Mouse (Mus musculus) intestine, embryonic 14.5 days (tissue): ENCODE data around the gene Arrdc5. TPM values are rescaled to one million over a fixed set of nuclear protein-coding genes. Genes with fewer than 3 reads are reported as not detected.
A peak's percentile ranks its signal among the peaks of the same experiment; 100 is the strongest.
"Not testable (repeated sequence)": the region's sequence is repeated elsewhere in the genome, so short reads cannot be mapped to it uniquely, and the experiment has no call there.

Source experiments
- ATAC-seq: fragments of 200-750 bp; cut with Nextera tagmentation; replicated peaks from 2 replicates; pipeline ENCODE4 v1.8.0; 2017; ENCODE audit warnings: low read depth, moderate number of reproducible peaks, moderate TSS enrichment, moderate library complexity; ENCODE audit not compliant: low FRiP score, low TSS enrichment
- DNase-seq: peaks from one replicate; pipeline ENCODE4 v3.0.0-alpha.2; 2018; ENCODE audit warnings: low spot score
- H3K27ac ChIP-seq: fragments of 300-500 bp; sonication (generic); 2 replicates; pipeline ENCODE4 v1.5.1; 2014; ENCODE audit warnings: low read depth, mild to moderate bottlenecking, control low read depth
- H3K27me3 ChIP-seq: fragments of 300-500 bp; sonication (generic); replicated peaks from 2 replicates; pipeline ENCODE4 v1.6.1; 2014; ENCODE audit warnings: low read length, control low read depth; ENCODE audit not compliant: control insufficient read depth, insufficient read depth
- H3K36me3 ChIP-seq: fragments of 300-500 bp; sonication (generic); 2 replicates; pipeline ENCODE4 v1.6.1; 2014; ENCODE audit warnings: low read length, control low read depth; ENCODE audit not compliant: control insufficient read depth, insufficient read depth
- H3K4me1 ChIP-seq: fragments of 300-500 bp; sonication (generic); replicated peaks from 2 replicates; pipeline ENCODE4 v1.6.1; 2014; ENCODE audit warnings: low read length, control low read depth, mixed read lengths; ENCODE audit not compliant: control insufficient read depth, insufficient read depth
- H3K4me2 ChIP-seq: fragments of 300-500 bp; sonication (generic); 2 replicates; pipeline ENCODE4 v1.6.1; 2014; ENCODE audit warnings: low read length
- H3K4me3 ChIP-seq: fragments of 300-500 bp; sonication (generic); 2 replicates; pipeline ENCODE4 v1.5.1; 2014; ENCODE audit warnings: low read depth, low read length, control low read depth, mixed read lengths
- H3K9ac ChIP-seq: fragments of 300-500 bp; sonication (generic); 2 replicates; pipeline ENCODE4 v1.6.1; 2014; ENCODE audit warnings: mild to moderate bottlenecking, low read length
- H3K9me3 ChIP-seq: fragments of 300-500 bp; sonication (generic); 2 replicates; pipeline ENCODE4 v1.6.1; 2016; ENCODE audit warnings: low read length, control low read depth; ENCODE audit not compliant: control insufficient read depth
- WGBS: fragments of 180-500 bp; shearing (Covaris S2); extraction: QIAGEN DNeasy Blood & Tissue Kit; methylation state at CpG from one replicate; pipeline ENCODE4 v1.1.7; 2014; 5-methylcytosine and 5-hydroxymethylcytosine counted together
- polyA plus RNA-seq: library from polyadenylated mRNA; unstranded; fragments of >200 nt; fragmentation: Nextera tagmentation; extraction: Ambion mirVana; gene quantifications from 2 replicates; pipeline ENCODE4 v1.2.1, GENCODE M21; 2014

Gene Arrdc5
- polyA plus RNA-seq, 1 experiment from 2014 or later, result not detected

DNA sequence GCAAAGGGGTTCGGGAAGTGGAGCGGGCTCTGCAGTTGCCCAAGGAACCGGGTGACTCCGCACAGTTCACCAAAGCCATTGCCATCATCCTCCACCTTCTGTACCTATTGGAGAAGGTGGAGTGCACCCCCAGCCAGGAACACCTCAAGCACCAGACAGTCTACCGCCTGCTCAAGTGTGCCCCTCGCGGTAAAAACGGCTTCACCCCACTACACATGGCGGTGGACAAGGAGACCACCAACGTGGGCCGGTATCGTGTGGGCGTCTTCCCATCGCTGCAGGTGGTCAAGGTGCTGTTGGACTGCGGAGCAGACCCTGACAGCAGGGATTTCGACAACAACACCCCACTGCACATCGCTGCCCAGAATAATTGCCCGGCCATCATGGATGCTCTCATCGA lies 41.8 kb downstream of the Arrdc5 start:
- Histone ChIP-seq H3K4me1 (peaks cover 14% of the 10 kb centered on the region), H3K36me3 (peaks cover 47% of the 10 kb centered on the region)
- WGBS, result 94% methylated on average over 19 of the region's 19 CpGs
- not testable (repeated sequence) for H3K27me3 ChIP-seq, H3K27ac ChIP-seq, H3K4me2 ChIP-seq, H3K9ac ChIP-seq, H3K9me3 ChIP-seq, DNase-seq, ATAC-seq, H3K4me3 ChIP-seq

DNA sequence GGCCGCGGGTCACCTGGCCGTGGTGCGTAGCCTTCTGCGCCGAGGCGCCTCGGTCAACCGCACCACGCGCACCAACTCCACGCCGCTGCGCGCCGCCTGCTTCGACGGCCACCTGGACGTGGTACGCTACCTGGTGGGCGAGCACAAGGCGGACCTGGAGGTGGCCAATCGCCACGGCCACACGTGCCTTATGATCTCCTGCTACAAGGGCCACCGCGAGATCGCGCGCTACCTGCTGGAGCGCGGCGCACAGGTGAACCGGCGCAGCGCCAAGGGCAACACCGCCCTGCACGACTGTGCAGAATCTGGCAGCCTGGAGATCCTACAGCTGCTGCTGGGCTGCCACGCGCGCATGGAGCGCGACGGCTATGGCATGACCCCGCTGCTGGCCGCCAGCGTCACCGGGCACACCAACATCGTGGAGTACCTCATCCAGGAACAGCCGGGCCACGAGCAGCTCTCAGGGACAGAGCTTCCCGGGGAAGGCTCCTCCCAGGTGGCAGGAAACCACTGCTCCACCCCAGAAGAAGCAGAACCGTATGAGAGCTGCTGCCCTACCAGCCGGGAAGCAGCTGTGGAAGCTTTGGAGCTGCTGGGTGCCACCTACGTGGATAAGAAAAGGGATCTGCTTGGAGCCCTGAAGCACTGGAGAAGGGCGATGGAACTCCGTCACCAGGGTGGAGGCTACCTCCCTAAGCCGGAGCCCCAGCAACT lies 42.7 kb downstream of the Arrdc5 start:
- H3K4me2 ChIP-seq, result peak overlapping the region; percentile 87
- no peak for ATAC-seq
- peak overlapping the region; percentile 74 for H3K4me3 ChIP-seq
- peaks cover 41% of the 10 kb centered on the region for H3K36me3 ChIP-seq
- H3K27me3 ChIP-seq, result no peaks in the 10 kb centered on the region
- 9% methylated on average over 55 of the region's 58 CpGs for WGBS
- no peak overlapping the region for H3K27ac ChIP-seq
- DNase-seq, result no peak
- peaks cover 14% of the 10 kb centered on the region for H3K4me1 ChIP-seq
- peak overlapping the region; percentile 53 for H3K9ac ChIP-seq
- no peaks in the 10 kb centered on the region for H3K9me3 ChIP-seq

DNA sequence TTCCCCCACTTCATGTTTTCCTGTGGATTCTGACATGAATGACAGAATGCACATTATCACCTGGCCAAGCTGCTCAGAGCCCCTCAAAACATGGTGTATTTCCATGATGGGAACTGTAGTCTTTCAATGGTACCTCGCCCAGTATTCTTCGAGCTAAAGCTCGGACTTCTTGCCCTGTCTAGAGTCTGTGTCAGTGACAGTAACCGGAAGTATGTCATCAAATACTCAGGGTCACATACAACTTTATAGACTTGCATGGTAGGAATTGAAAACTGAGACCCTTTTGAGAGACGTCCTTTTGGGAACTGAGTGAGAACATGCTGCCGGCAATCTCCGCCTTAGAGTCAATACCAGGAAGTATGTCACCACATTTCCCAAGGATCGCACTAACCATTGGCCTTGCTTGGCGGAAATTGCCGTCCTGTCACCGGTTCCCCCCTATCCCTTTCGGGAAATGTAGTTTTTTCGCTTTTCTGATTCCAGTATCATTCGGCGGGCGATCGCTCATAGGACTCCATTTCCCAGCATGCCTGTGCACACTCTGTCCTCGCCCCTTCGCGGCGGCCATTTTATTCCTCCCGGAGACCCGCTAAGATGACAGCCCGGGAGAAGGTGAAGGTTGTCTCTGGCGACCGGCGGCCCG lies 43.7 kb downstream of the Arrdc5 start, which contains the start of gene Fem1a:
Gene Fem1a (plus strand): TSS at position 572 of the 643 bp plus-strand sequence.
- H3K36me3 ChIP-seq, result peaks cover 33% of the 10 kb centered on the region
- no peaks in the 10 kb centered on the region for H3K9me3 ChIP-seq
- peak within 1 kb of the TSS; percentile 74 for H3K4me3 ChIP-seq
- H3K9ac ChIP-seq, result peak within 1 kb of the TSS; percentile 53
- H3K27me3 ChIP-seq, result no peaks in the 10 kb centered on the region
- ATAC-seq (peak; percentile 88), DNase-seq (peak; percentile 89)
- under 1% methylated on average over 28 of the region's 28 CpGs for WGBS
- H3K4me2 ChIP-seq, result peak within 1 kb of the TSS; percentile 87
- peak within 1 kb of the TSS; percentile 94 for H3K27ac ChIP-seq
- peaks cover 16% of the 10 kb centered on the region for H3K4me1 ChIP-seq

DNA sequence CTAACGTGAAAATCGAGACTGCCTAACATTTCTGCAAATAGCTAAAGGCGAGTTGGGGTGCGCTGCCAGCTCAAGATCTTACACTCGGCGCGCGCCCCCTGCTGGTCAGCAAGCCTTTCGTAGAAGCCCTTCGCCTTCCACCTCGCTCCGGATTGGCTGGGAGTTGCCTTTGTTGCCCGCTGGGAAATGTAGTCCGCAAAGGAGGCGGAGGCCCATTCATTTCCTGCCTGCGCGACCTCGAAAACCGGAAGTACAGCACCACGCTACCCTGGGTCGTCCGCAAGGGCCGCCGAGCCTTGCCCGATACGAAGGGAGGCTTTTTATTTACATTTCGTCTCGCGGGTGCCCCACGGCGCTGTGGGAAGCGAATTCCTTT lies 44.2 kb downstream of the Arrdc5 start:
- WGBS, result under 1% methylated on average over 32 of the region's 32 CpGs
- ATAC-seq, result peak; percentile 90
- peak overlapping the region; percentile 94 for H3K27ac ChIP-seq
- H3K9ac ChIP-seq, result peak overlapping the region; percentile 51; the same call in 1 of the 2 replicates
- no peaks in the 10 kb centered on the region for H3K9me3 ChIP-seq
- peak overlapping the region; percentile 74 for H3K4me3 ChIP-seq
- H3K4me2 ChIP-seq, result peak overlapping the region; percentile 75
- H3K4me1 ChIP-seq, result peaks cover 21% of the 10 kb centered on the region
- H3K27me3 ChIP-seq, result no peaks in the 10 kb centered on the region
- H3K36me3 ChIP-seq, result peaks cover 28% of the 10 kb centered on the region
- peak; percentile 95 for DNase-seq

DNA sequence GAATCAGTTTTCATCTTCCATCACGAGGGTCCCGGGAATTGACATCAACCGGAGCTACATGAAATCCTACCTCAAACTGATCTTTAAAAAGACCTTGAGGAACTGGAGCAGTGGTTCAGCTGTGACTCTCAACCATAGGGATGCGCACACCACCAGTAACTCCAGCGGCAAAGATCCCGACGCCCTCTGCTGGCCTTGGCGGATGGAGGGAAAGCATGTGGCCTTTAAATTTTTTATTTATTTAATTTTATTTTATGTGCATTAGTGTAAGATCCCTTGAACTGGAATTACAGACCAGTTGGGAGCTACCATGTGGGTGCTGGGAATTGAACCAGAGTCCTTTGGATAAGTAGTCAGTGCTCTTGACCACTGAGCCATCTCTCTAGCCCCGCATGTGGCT lies 44.7 kb downstream of the Arrdc5 start:
- H3K9me3 ChIP-seq, result no peaks in the 10 kb centered on the region
- WGBS, result 17% methylated on average over 9 of the region's 9 CpGs
- DNase-seq (peak; percentile 76), ATAC-seq (peak; percentile 10; the same call in 1 of the 2 replicates)
- H3K27me3 ChIP-seq, result no peaks in the 10 kb centered on the region
- H3K4me2 ChIP-seq, result peak overlapping the region; percentile 75
- H3K4me3 ChIP-seq, result peak overlapping the region; percentile 74; the same call in 1 of the 2 replicates
- H3K27ac ChIP-seq, result peak overlapping the region; percentile 44; the same call in 1 of the 2 replicates
- no peak overlapping the region for H3K9ac ChIP-seq
- H3K36me3 ChIP-seq, result peaks cover 24% of the 10 kb centered on the region
- peaks cover 21% of the 10 kb centered on the region for H3K4me1 ChIP-seq

DNA sequence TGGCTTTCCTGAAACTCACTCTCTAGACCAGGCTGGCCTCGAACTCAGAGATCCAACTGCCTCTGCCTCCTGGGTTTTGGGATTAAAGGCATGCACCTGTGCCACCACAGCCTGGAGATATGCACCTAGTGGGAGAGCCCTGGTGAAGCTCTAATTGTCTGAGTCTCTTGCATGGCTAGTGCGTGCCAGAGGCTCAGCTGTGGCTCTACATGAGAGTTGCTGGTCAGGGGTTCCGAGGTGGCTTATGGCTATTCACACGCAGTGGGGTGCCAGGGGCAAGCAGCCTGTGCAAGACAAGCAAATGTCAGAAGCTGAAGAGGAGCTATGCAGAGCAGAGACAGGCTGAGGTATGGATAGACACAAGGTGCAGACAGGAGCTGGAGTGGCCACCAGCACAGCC lies 45.4 kb downstream of the Arrdc5 start:
- Histone ChIP-seq H3K36me3 (peaks cover 17% of the 10 kb centered on the region), H3K9ac (no peak overlapping the region), H3K27me3 (no peaks in the 10 kb centered on the region), H3K9me3 (no peaks in the 10 kb centered on the region), H3K4me2 (no peak overlapping the region), H3K4me1 (peaks cover 19% of the 10 kb centered on the region), H3K4me3 (no peak overlapping the region), H3K27ac (no peak overlapping the region)
- ATAC-seq (no peak), DNase-seq (no peak)
- WGBS, result 88% methylated on average over 4 of the region's 4 CpGs

DNA sequence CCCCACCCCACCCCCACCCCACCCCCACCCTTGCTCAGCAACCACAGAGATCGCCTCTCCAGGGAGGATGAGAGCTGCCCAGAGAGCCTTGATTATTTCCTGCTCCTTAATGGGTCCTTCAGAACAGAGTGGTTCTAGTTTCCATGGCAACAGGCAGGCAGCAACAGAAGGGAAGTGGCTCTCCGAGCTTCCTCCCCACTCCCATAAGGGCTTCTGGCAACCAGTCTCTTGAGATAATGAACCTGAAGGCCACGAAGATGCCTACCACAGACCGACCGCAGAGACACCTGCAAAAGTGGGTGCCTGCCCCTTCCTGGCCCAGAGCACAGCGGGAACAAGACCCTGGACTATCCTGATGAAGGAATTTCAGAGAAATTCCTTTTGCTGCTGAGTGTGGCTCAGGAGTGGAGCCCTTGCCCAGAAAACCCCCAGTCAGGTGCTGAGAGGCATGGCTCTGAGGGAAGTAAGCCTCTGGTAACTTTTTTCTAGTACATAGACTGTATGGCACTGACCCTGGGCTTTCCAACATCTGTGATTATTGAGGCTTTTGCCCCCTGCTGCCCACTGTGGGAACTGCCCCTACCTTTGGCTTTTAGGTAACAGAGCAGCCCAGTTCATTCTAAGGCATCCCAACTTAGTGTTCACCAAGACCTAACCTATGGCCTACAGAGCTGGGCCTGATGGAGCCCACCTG lies 48.8 kb downstream of the Arrdc5 start:
- no peak overlapping the region for H3K9ac ChIP-seq
- DNase-seq (peak; percentile 77), ATAC-seq (no peak)
- no peak overlapping the region for H3K4me3 ChIP-seq
- H3K27ac ChIP-seq, result peak overlapping the region; percentile 62
- no peaks in the 10 kb centered on the region for H3K36me3 ChIP-seq
- H3K4me2 ChIP-seq, result no peak overlapping the region
- 17% methylated on average over 6 of the region's 6 CpGs for WGBS
- no peaks in the 10 kb centered on the region for H3K9me3 ChIP-seq
- H3K27me3 ChIP-seq, result no peaks in the 10 kb centered on the region
- H3K4me1 ChIP-seq, result peaks cover 7% of the 10 kb centered on the region

DNA sequence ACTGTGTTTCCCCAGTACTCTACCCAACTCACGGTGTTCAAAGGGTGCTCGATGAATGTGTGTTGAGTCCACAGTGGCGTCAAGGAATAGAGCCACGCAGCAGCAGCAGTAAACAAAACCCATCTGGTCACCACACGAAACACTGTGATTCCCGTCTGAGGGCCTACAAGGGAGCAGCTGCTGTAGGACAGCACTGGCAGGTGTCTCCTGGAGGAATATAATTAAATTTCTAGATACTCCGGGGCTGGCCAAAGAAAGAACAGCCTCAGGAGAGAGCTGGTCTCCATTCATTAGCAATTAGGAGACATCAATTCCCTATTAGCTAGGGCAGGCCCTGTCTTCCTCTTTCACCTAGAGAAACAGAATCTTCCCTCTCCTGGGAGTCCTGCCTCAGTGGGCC lies 54.5 kb downstream of the Arrdc5 start:
- H3K27ac ChIP-seq, result no peak overlapping the region
- WGBS, result 57% methylated on average over 7 of the region's 7 CpGs
- H3K9me3 ChIP-seq, result no peaks in the 10 kb centered on the region
- H3K27me3 ChIP-seq, result peaks cover 5% of the 10 kb centered on the region; the same call in 1 of the 2 replicates
- no peak overlapping the region for H3K4me2 ChIP-seq
- no peaks in the 10 kb centered on the region for H3K36me3 ChIP-seq
- DNase-seq (no peak), ATAC-seq (no peak)
- no peak overlapping the region for H3K4me3 ChIP-seq
- H3K4me1 ChIP-seq, result no peaks in the 10 kb centered on the region
- no peak overlapping the region for H3K9ac ChIP-seq
